8 mouse cellular contexts compared by ENCODE assay signal in genomic region chr9:76024277-76025246, GRCm38 (mm10). TPM values are rescaled to one million over a fixed set of nuclear protein-coding genes. Genes with fewer than 3 reads are reported as not detected.
DNase-seq lines count a peak whose midpoint lies in the region; ATAC-seq and TF ChIP-seq lines count a peak whose summit lies in the region.

No protein-coding gene starts in this region.

- in situ Hi-C loops in Patski (cut with MboI; ENCODE audit: low pct_unique_long_range_greater_than_20kb), result loop anchor here (5.0 kb wide), 1 partner anchor 93 kb away; no protein-coding TSS in a partner anchor

- 0 out of 2 replicates have a peak, but pooled peaks have one; percentile 43 for ATAC-seq in kidney, embryonic 15.5 days (replicated peaks; ENCODE audit: low FRiP score)
- ATAC-seq in Patski, result peak; percentile 94
- ATAC-seq in limb, embryonic 12.5 days (ENCODE audit: insufficient number of reproducible peaks, insufficient read depth, low FRiP score, low TSS enrichment, low read depth), result no peak
- ATAC-seq in stomach, embryonic 14.5 days (ENCODE audit: insufficient number of reproducible peaks, insufficient read depth, low FRiP score, low read depth), result no peak
- no peak for ATAC-seq in CD4-positive, CD25-positive, alpha-beta regulatory T cell, adult 4 months

- no peak for TF ChIP-seq CTCF in Patski (IDR thresholded peaks at IDR 0.05)

- H3K9ac ChIP-seq in kidney, embryonic 15.5 days, result no peak overlapping the region
- no peak overlapping the region for H3K9ac ChIP-seq in limb, embryonic 12.5 days (replicated peaks)
- H3K9ac ChIP-seq in stomach, embryonic 14.5 days (replicated peaks; ENCODE audit: low read depth, low read length), result no peak overlapping the region

- CTCF ChIA-PET in Patski (lab: Charles Lee), result interaction anchor here (1.0 to 1.4 kb wide), 4 partner anchors 11 to 264 kb away, joined by 3 to 5 read pairs (median 4); no protein-coding TSS in a partner anchor

- H3K4me1 ChIP-seq in kidney, embryonic 15.5 days, result peaks cover 17% of the 10 kb centered on the region
- H3K4me1 ChIP-seq in limb, embryonic 12.5 days (replicated peaks), result peaks cover 14% of the 10 kb centered on the region
- no peaks in the 10 kb centered on the region; the same call in 1 of the 2 replicates for H3K4me1 ChIP-seq in stomach, embryonic 14.5 days (ENCODE audit: control insufficient read depth, insufficient read depth, low read length)

- H3K27me3 ChIP-seq in kidney, embryonic 15.5 days, result no peaks in the 10 kb centered on the region
- H3K27me3 ChIP-seq in Patski, result no peaks in the 10 kb centered on the region
- no peaks in the 10 kb centered on the region for H3K27me3 ChIP-seq in limb, embryonic 12.5 days
- H3K27me3 ChIP-seq in stomach, embryonic 14.5 days (ENCODE audit: control insufficient read depth, insufficient read depth, low read length), result no peaks in the 10 kb centered on the region

- H3K36me3 ChIP-seq in kidney, embryonic 15.5 days, result no peaks in the 10 kb centered on the region
- no peaks in the 10 kb centered on the region for H3K36me3 ChIP-seq in limb, embryonic 12.5 days
- no peaks in the 10 kb centered on the region for H3K36me3 ChIP-seq in stomach, embryonic 14.5 days (ENCODE audit: control insufficient read depth, insufficient read depth, low read length)

- DNase-seq in kidney, adult 8-10 months, result no peak
- DNase-seq in Patski (ENCODE audit: low read depth, low spot score), result peak; percentile 53
- DNase-seq in frontal cortex, postnatal 36 days (ENCODE audit: low spot score in 2 of 2), result peak; percentile 66 to 68
- DNase-seq in thymus, adult 18-20 months, result no peak

- no peaks in the 10 kb centered on the region for H3K9me3 ChIP-seq in kidney, embryonic 15.5 days (replicated peaks)
- no peaks in the 10 kb centered on the region for H3K9me3 ChIP-seq in limb, embryonic 12.5 days
- no peaks in the 10 kb centered on the region for H3K9me3 ChIP-seq in stomach, embryonic 14.5 days (ENCODE audit: control insufficient read depth, low read depth, low read length)

- H3K27ac ChIP-seq in kidney, embryonic 15.5 days, result peak overlapping the region; percentile 59
- H3K27ac ChIP-seq in limb, embryonic 12.5 days, result peak overlapping the region; percentile 87
- H3K27ac ChIP-seq in stomach, embryonic 14.5 days (ENCODE audit: low read length), result peak overlapping the region; percentile 53; the same call in 1 of the 2 replicates

- H3K4me2 ChIP-seq in kidney, embryonic 15.5 days, result no peak overlapping the region
- H3K4me2 ChIP-seq in limb, embryonic 12.5 days, result no peak overlapping the region
- H3K4me2 ChIP-seq in stomach, embryonic 14.5 days (replicated peaks; ENCODE audit: low read depth, low read length), result no peak overlapping the region

- WGBS in kidney, embryonic 15.5 days, result 39% methylated on average over 5 of the region's 5 CpGs
- 30% methylated on average over 5 of the region's 5 CpGs for WGBS in limb, embryonic 12.5 days
- 49% methylated on average over 5 of the region's 5 CpGs for WGBS in stomach, embryonic 14.5 days

- POLR2A ChIA-PET in Patski (lab: Charles Lee), result no interaction called here

- no peak overlapping the region for H3K4me3 ChIP-seq in kidney, embryonic 15.5 days (replicated peaks)
- no peak overlapping the region for H3K4me3 ChIP-seq in limb, embryonic 12.5 days (replicated peaks)
- H3K4me3 ChIP-seq in stomach, embryonic 14.5 days (ENCODE audit: low read depth, low read length), result no peak overlapping the region

RNA-seq across cellular contexts. Expression of gene Hmgcll1, which starts 9.9 kb away (rescaled TPM):
- 2.7 and 3.9 TPM in 2 replicates for polyA plus RNA-seq in kidney, embryonic 15.5 days (2015; fragmentation: Nextera tagmentation; extraction: Ambion mirVana)
- 2.6 TPM for polyA plus RNA-seq in Patski (2021)
- 5.3 and 6.7 TPM in 2 replicates for polyA plus RNA-seq in limb, embryonic 12.5 days (2016; fragmentation: Nextera tagmentation; extraction: Ambion mirVana)
- 6.6 and 9.7 TPM in 2 replicates for polyA plus RNA-seq in stomach, embryonic 14.5 days (2014; fragmentation: Nextera tagmentation; extraction: Ambion mirVana)
- not detected for polyA plus RNA-seq in CD4-positive, CD25-positive, alpha-beta regulatory T cell, adult 4 months (2017; shearing (Covaris generic))

Comparison
In these comparisons a context has a peak if more than half of its experiments do, and no peak if none do; other contexts are left out.
1. ATAC-seq: peak in kidney, embryonic 15.5 days (single experiment) and Patski (single experiment); none in limb, embryonic 12.5 days (single experiment), stomach, embryonic 14.5 days (single experiment) and CD4-positive, CD25-positive, alpha-beta regulatory T cell, adult 4 months (single experiment).
2. DNase-seq: peak in Patski (single experiment) and frontal cortex, postnatal 36 days (2 of 2); none in kidney, adult 8-10 months (0 of 2) and thymus, adult 18-20 months (0 of 2).
3. Peak in every context shown above with its lines, with median percentiles within 50 percentile points of each other: H3K27ac ChIP-seq.